Mouse (Mus musculus): ENCODE results near the gene Lyar. TPM values are rescaled to one million over a fixed set of nuclear protein-coding genes. Genes with fewer than 3 reads are reported as not detected.

Lyar gene
- polyA plus RNA-seq, 1 experiment, result 4.6 TPM

GRCm38 (mm10) chr5:38255644-38256043, 35.4 kb downstream of the Lyar start:
- DNase-seq (ENCODE audit: low read depth), result no peak

- DNase-seq (ENCODE audit: low read depth), result no peak
Measured at GRCm38 (mm10) chr5:38256551-38256950, 36.3 kb downstream of the Lyar start.

- DNase-seq (ENCODE audit: low read depth), result no peak
Measured at GRCm38 (mm10) chr5:38258034-38258772, 37.9 kb downstream of the Lyar start.

GRCm38 (mm10) chr5:38258773-38259146, 38.5 kb downstream of the Lyar start:
- DNase-seq (ENCODE audit: low read depth), result peak; percentile 3

GRCm38 (mm10) chr5:38259455-38260106, 39.3 kb downstream of the Lyar start:
- DNase-seq (ENCODE audit: low read depth), result no peak

- peak; percentile 14 for DNase-seq (ENCODE audit: low read depth)
Measured at GRCm38 (mm10) chr5:38260107-38260682, 39.9 kb downstream of the Lyar start, which contains the start of gene Tmem128. Tmem128 (plus strand) TSS chr5:38260185.

GRCm38 (mm10) chr5:38270942-38271341, 50.7 kb downstream of the Lyar start:
- DNase-seq (ENCODE audit: low read depth), result no peak

GRCm38 (mm10) chr5:38273831-38274230, 53.6 kb downstream of the Lyar start:
- no peak for DNase-seq (ENCODE audit: low read depth)

- DNase-seq (ENCODE audit: low read depth), result no peak
Measured at GRCm38 (mm10) chr5:38275771-38276170, 55.5 kb downstream of the Lyar start, which contains the start of gene Otop1. Otop1 (plus strand) TSS chr5:38275972.

- DNase-seq (ENCODE audit: low read depth), result no peak
Measured at GRCm38 (mm10) chr5:38276451-38276850, 56.2 kb downstream of the Lyar start.

- DNase-seq (ENCODE audit: low read depth), result no peak
Measured at GRCm38 (mm10) chr5:38277098-38277866, 57.0 kb downstream of the Lyar start.

GRCm38 (mm10) chr5:38277936-38278600, 57.8 kb downstream of the Lyar start:
- DNase-seq (ENCODE audit: low read depth), result no peak

GRCm38 (mm10) chr5:38280075-38280474, 59.8 kb downstream of the Lyar start:
- DNase-seq (ENCODE audit: low read depth), result no peak

Other genes with a start within 250 kb of the Lyar start
- 25.0 and 26.9 TPM in 2 replicates for gene Stx18, start 181.7 kb upstream of the Lyar start, polyA plus RNA-seq (2012; rRNA removed)
- gene Nsg1, start 60.6 kb upstream of the Lyar start, polyA plus RNA-seq (2012; rRNA removed), result 4.6 and 8.3 TPM in 2 replicates
- 9.3 and 11.5 TPM in 2 replicates for gene Zbtb49, start within 50 bp of the Lyar start, polyA plus RNA-seq (2012; rRNA removed)
- 30.0 and 40.2 TPM in 2 replicates for gene Tmem128, start 39.7 kb downstream of the Lyar start, polyA plus RNA-seq (2012; rRNA removed)
- 0.56 and 5.8 TPM in 2 replicates for gene Otop1, start 55.5 kb downstream of the Lyar start, polyA plus RNA-seq (2012; rRNA removed)
- not detected in 2 replicates for gene Drd5, start 98.9 kb downstream of the Lyar start, polyA plus RNA-seq (2012; rRNA removed)

Measured in gonadal fat pad, adult 2 months (tissue).